7 mouse cellular contexts compared by ENCODE assay signal in the genomic region with DNA sequence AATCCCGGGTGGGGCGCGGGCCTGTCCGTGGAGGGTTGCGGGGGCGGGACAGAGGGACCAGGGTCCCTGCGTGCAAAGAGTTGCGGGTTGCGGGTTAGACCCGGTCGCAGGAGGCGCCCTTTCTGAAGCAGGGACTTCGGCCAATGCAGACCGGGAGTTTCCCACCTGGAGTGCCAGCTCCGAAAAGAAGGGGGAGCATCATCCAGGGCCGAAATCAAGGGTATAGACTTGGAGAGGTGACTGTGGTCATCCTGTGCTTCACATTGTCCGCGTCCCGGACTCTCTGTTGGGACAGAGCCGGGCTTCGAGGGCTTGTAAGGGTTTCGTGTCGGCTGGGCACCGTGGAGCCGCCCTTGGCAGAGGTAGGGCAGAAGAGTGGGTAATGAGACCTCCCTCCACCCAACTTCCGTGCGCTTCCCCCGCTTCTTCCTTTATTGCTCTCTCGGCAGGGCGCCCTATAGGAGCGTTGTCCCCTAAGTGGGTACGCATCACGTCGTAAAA. TPM values are rescaled to one million over a fixed set of nuclear protein-coding genes. Genes with fewer than 3 reads are reported as not detected.
A peak's percentile ranks its signal among the peaks of the same experiment; 100 is the strongest.
DNase-seq lines count a peak whose midpoint lies in the region; ATAC-seq and TF ChIP-seq lines count a peak whose summit lies in the region.

No protein-coding gene starts in this region.

- 0 out of 2 replicates have a peak, but pooled peaks cover 6% of the 10 kb centered on the region for H3K36me3 ChIP-seq in forebrain, embryonic 14.5 days (ENCODE audit: control insufficient read depth, insufficient read depth, low read length)
- no peaks in the 10 kb centered on the region for H3K36me3 ChIP-seq in hindbrain, embryonic 16.5 days (ENCODE audit: control insufficient read depth, insufficient read depth, low read length)
- peaks cover 23% of the 10 kb centered on the region for H3K36me3 ChIP-seq in midbrain, embryonic 10.5 days
- no peaks in the 10 kb centered on the region for H3K36me3 ChIP-seq in spleen, adult 2 months (ENCODE audit: control insufficient read depth, insufficient read depth, low read length)

- intact Hi-C loops in left cerebral cortex, postnatal 4 days (cut with DNase I) = loop anchor here (5.0 kb wide), 1 partner anchor 98 kb away; no protein-coding TSS in a partner anchor

- peak overlapping the region; percentile 81 for H3K4me3 ChIP-seq in forebrain, embryonic 14.5 days (ENCODE audit: low read depth, low read length)
- peak overlapping the region; percentile 88 for H3K4me3 ChIP-seq in hindbrain, embryonic 16.5 days (ENCODE audit: low read length)
- peak overlapping the region; percentile 80 for H3K4me3 ChIP-seq in midbrain, embryonic 10.5 days
- peak overlapping the region; percentile 90 for H3K4me3 ChIP-seq in spleen, adult 2 months (ENCODE audit: extremely low read depth, insufficient read depth, insufficient read length)

- TF ChIP-seq POLR2A in spleen, adult 2 months (IDR thresholded peaks at IDR 0.05; ENCODE audit: low read depth, low read length) = no peak

- WGBS in forebrain, embryonic 14.5 days = under 1% methylated on average over 34 of the region's 34 CpGs
- WGBS in hindbrain, embryonic 16.5 days = under 1% methylated on average over 32 of the region's 34 CpGs
- under 1% methylated on average over 34 of the region's 34 CpGs for WGBS in midbrain, embryonic 10.5 days
- WGBS in spleen, adult 2 months = 2% methylated on average over 33 of the region's 34 CpGs

- no peaks in the 10 kb centered on the region for H3K27me3 ChIP-seq in forebrain, embryonic 14.5 days (replicated peaks; ENCODE audit: control insufficient read depth, insufficient read depth, low read length)
- H3K27me3 ChIP-seq in hindbrain, embryonic 16.5 days (replicated peaks; ENCODE audit: control insufficient read depth, insufficient read depth, low read length) = no peaks in the 10 kb centered on the region
- no peaks in the 10 kb centered on the region for H3K27me3 ChIP-seq in midbrain, embryonic 10.5 days (ENCODE audit: low read depth, poor library complexity, severe bottlenecking)
- H3K27me3 ChIP-seq in spleen, adult 2 months (ENCODE audit: control insufficient read depth, insufficient read depth, low read length) = no peaks in the 10 kb centered on the region

- peaks cover 5% of the 10 kb centered on the region; the same call in 1 of the 2 replicates for H3K4me1 ChIP-seq in forebrain, embryonic 14.5 days (ENCODE audit: control insufficient read depth, insufficient read depth, low read length)
- peaks cover 12% of the 10 kb centered on the region for H3K4me1 ChIP-seq in hindbrain, embryonic 16.5 days (ENCODE audit: control insufficient read depth, insufficient read depth, low read depth, low read length)
- peaks cover 18% of the 10 kb centered on the region for H3K4me1 ChIP-seq in midbrain, embryonic 10.5 days
- no peaks in the 10 kb centered on the region for H3K4me1 ChIP-seq in spleen, adult 2 months (ENCODE audit: control insufficient read depth, insufficient read depth, insufficient read length)

- no peaks in the 10 kb centered on the region for H3K9me3 ChIP-seq in forebrain, embryonic 14.5 days (replicated peaks; ENCODE audit: control insufficient read depth, low read length)
- no peaks in the 10 kb centered on the region for H3K9me3 ChIP-seq in hindbrain, embryonic 16.5 days (ENCODE audit: control insufficient read depth, low read length)
- H3K9me3 ChIP-seq in midbrain, embryonic 10.5 days (replicated peaks) = no peaks in the 10 kb centered on the region

- peak overlapping the region; percentile 80 for H3K9ac ChIP-seq in forebrain, embryonic 14.5 days (ENCODE audit: low read length)
- H3K9ac ChIP-seq in hindbrain, embryonic 16.5 days (ENCODE audit: low read depth, low read length) = peak overlapping the region; percentile 84

- peak; percentile 58 for DNase-seq in Muller cell, postnatal 12 days (ENCODE audit: inconsistent ontology term)
- DNase-seq in c-Kit-positive CD71-negative TER-119-negative erythroid progenitor cells, embryonic 14.5 days (ENCODE audit: low read depth) = peak; percentile 43
- peak; percentile 50 for DNase-seq in forebrain, embryonic 14.5 days (ENCODE audit: low spot score)
- DNase-seq in left cerebral cortex, postnatal 4 days = peak; percentile 56
- peak; percentile 63 for DNase-seq in midbrain, embryonic 10.5 days (ENCODE audit: low spot score)
- peak in 1 of 2 experiments; percentile 53 for DNase-seq in spleen, adult 2 months (ENCODE audit: low read depth in 1 of 2, low spot score in 2 of 2)

- no peak for TF ChIP-seq CTCF in spleen, adult 2 months (IDR thresholded peaks at IDR 0.05; ENCODE audit: extremely low read depth, insufficient read depth, insufficient read length, insufficient replicate concordance)

- H3K27ac ChIP-seq in forebrain, embryonic 14.5 days (ENCODE audit: low read depth, low read length) = peak overlapping the region; percentile 80
- H3K27ac ChIP-seq in hindbrain, embryonic 16.5 days (ENCODE audit: low read depth, low read length) = peak overlapping the region; percentile 89
- peak overlapping the region; percentile 91 for H3K27ac ChIP-seq in midbrain, embryonic 10.5 days (replicated peaks)
- H3K27ac ChIP-seq in spleen, adult 2 months (ENCODE audit: insufficient read depth, low read length) = peak overlapping the region; percentile 86

- peak overlapping the region; percentile 83 for H3K4me2 ChIP-seq in forebrain, embryonic 14.5 days (ENCODE audit: low read length)
- H3K4me2 ChIP-seq in hindbrain, embryonic 16.5 days (ENCODE audit: low read length) = peak overlapping the region; percentile 81

- ATAC-seq in forebrain, embryonic 14.5 days = peak; percentile 22; the same call in 1 of the 2 replicates
- peak; percentile 34; the same call in 1 of the 2 replicates for ATAC-seq in hindbrain, embryonic 16.5 days

RNA-seq across cellular contexts. Expression of a gene that starts 0.6 kb away (rescaled TPM):
- 21.1 and 24.2 TPM in 2 replicates for polyA plus RNA-seq in forebrain, embryonic 14.5 days (2014; fragmentation: Nextera tagmentation; extraction: Ambion mirVana)
- polyA plus RNA-seq in hindbrain, embryonic 16.5 days (2015; fragmentation: Nextera tagmentation; extraction: Ambion mirVana) = 20.7 and 22.1 TPM in 2 replicates
- 10 to 100 TPM; 61.8 to 66.1 TPM for total RNA-seq in left cerebral cortex, postnatal 4 days (2021)
- 16.6 and 17.4 TPM in 2 replicates for polyA plus RNA-seq in midbrain, embryonic 10.5 days (2016; fragmentation: Nextera tagmentation; extraction: Ambion mirVana)
- polyA plus RNA-seq in spleen, adult 2 months (2012; rRNA removed) = 4.8 TPM in 2 replicates

RNA-seq across cellular contexts. Expression of a gene that starts 0.8 kb away (rescaled TPM):
- 25.5 and 29.4 TPM in 2 replicates for polyA plus RNA-seq in forebrain, embryonic 14.5 days (2014; fragmentation: Nextera tagmentation; extraction: Ambion mirVana)
- 30.3 and 32.6 TPM in 2 replicates for polyA plus RNA-seq in hindbrain, embryonic 16.5 days (2015; fragmentation: Nextera tagmentation; extraction: Ambion mirVana)
- total RNA-seq in left cerebral cortex, postnatal 4 days (2021) = 10 to 100 TPM; 35.8 to 41.2 TPM
- 32.0 and 32.2 TPM in 2 replicates for polyA plus RNA-seq in midbrain, embryonic 10.5 days (2016; fragmentation: Nextera tagmentation; extraction: Ambion mirVana)
- polyA plus RNA-seq in spleen, adult 2 months (2012; rRNA removed) = 3.0 and 4.2 TPM in 2 replicates

RNA-seq across cellular contexts. Expression of a gene that starts 19.3 kb away (rescaled TPM):
- polyA plus RNA-seq in forebrain, embryonic 14.5 days (2014; fragmentation: Nextera tagmentation; extraction: Ambion mirVana) = 57.3 and 59.0 TPM in 2 replicates
- polyA plus RNA-seq in hindbrain, embryonic 16.5 days (2015; fragmentation: Nextera tagmentation; extraction: Ambion mirVana) = 24.4 and 28.9 TPM in 2 replicates
- total RNA-seq in left cerebral cortex, postnatal 4 days (2021) = 1 to 10 TPM; 7.0 to 8.5 TPM
- 258 and 306 TPM in 2 replicates for polyA plus RNA-seq in midbrain, embryonic 10.5 days (2016; fragmentation: Nextera tagmentation; extraction: Ambion mirVana)
- 2.4 and 4.8 TPM in 2 replicates for polyA plus RNA-seq in spleen, adult 2 months (2012; rRNA removed)
